Mouse (Mus musculus) R1 (cell line): ENCODE data around the gene Ide.
A peak's percentile ranks its signal among the peaks of the same experiment; 100 is the strongest.
"Not testable (repeated sequence)": the region's sequence is repeated elsewhere in the genome, so short reads cannot be mapped to it uniquely, and the experiment has no call there.

ENCODE experiments used
- DNase-seq: peaks from one replicate; pipeline ENCODE4 v3.0.0-alpha.2; 2018; ENCODE audit warnings: low read depth, low spot score

The Ide gene

DNA sequence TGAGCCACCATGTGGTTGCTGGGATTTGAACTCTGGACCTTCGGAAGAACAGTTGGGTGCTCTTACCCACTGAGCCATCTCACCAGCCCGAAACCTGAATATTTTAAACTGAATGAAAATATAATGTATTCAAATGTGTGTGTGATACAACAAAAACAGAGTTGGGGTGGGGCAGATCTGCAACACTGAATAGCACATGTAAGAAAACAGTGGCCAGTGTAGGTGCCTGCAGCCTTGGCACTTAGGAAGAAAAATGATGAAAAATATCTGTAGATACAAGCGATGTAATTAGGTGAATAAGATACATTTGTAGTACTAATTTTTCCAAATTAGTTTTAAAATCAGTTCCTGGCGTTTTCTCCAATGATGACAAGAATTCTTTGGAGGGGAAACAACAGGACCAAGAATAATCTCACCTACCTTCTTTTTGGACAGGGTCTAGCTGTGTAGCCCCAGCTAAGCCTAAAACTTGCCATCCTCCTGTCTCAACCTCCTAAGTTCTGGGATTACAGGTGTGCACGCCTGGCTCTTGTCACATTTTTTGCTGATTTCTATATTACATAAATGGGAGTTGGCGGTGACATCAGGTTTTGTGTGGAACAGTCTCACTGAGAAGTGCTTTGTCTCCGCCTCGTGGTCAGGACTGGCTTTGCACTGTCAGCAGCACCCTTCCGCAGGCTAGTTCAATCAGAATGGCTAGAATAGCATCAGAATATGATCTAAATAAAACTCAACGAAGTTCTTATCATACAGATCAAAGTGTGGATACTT, 72.1 kb downstream of the Ide start:
- DNase-seq: peak; percentile 68

GRCm38 (mm10) chr19:37263943-37264897, 73.4 kb downstream of the Ide start:
- peak; percentile 28 for DNase-seq

GRCm38 (mm10) chr19:37263566-37263942, 74.1 kb downstream of the Ide start:
- peak; percentile 67 for DNase-seq

DNA sequence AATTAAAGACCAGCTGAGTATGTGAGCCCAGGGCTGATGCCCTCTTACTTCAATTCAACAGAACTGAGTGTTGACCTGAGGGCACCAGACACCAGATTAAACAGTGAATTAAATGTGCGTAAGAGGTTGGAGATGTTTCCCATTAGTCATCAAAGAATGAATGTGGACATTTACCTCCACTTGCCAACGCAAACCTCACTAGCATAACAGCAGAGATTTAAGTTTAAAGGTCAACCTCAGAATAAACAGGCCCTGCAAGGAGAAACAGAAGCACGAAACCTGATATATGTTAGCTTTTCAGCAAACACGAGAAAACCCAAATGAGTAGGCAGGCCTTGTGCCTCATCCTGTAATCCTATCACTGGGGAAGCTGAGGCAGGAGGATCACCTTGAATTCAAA, 75.3 kb downstream of the Ide start:
- no peak for DNase-seq

GRCm38 (mm10) chr19:37255321-37255720, 82.3 kb downstream of the Ide start:
- DNase-seq: no peak

DNA sequence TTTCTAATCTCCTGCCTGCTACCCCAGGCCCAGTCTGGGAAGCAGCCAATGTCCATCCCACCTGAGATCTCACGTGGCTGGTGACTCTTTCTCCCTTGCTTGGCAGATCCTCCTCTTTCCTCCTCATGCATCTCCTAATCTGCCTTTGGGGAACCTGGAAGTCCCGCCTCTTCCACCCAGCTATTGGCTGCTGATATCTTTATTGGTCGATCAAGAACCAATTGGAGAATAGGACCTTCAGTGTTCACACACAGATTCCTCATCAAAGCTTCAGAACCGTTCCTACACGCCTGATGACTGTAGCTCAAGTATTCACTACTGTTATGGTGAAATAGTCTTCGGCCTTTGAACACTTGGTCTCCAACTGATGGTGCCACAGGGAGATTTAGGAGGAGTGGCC, 85.5 kb downstream of the Ide start:
- peak; percentile 92 for DNase-seq

GRCm38 (mm10) chr19:37248199-37248598, 89.5 kb downstream of the Ide start:
- no peak for DNase-seq

- no peak for DNase-seq
Measured at GRCm38 (mm10) chr19:37246859-37247258, 90.8 kb downstream of the Ide start.

GRCm38 (mm10) chr19:37242707-37243106, 94.9 kb downstream of the Ide start:
- DNase-seq: no peak

GRCm38 (mm10) chr19:37241201-37241600, 96.5 kb downstream of the Ide start:
- peak; percentile 66 for DNase-seq

GRCm38 (mm10) chr19:37239096-37239495, 98.6 kb downstream of the Ide start:
- peak; percentile 72 for DNase-seq

DNA sequence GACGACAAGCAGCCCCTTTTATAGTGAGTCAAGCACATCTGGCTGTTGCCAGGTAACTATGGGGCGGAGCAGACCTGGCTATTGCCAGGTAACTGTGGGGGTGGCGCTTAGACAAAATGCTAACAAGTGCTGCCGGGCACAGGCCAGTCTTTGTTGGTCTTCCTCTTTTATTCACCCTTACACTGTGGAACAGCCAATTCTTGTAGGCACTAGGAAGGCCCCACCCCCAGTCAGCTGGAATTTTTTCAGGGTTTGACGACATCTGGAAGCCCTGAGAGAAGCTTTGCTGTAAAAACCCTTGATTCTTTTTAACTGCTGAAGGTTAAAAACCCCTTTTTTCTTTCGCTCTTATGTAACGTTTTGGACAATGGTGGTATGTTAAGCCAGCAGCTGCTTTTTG, 99.0 kb downstream of the Ide start:
- DNase-seq: peak; percentile 41

DNA sequence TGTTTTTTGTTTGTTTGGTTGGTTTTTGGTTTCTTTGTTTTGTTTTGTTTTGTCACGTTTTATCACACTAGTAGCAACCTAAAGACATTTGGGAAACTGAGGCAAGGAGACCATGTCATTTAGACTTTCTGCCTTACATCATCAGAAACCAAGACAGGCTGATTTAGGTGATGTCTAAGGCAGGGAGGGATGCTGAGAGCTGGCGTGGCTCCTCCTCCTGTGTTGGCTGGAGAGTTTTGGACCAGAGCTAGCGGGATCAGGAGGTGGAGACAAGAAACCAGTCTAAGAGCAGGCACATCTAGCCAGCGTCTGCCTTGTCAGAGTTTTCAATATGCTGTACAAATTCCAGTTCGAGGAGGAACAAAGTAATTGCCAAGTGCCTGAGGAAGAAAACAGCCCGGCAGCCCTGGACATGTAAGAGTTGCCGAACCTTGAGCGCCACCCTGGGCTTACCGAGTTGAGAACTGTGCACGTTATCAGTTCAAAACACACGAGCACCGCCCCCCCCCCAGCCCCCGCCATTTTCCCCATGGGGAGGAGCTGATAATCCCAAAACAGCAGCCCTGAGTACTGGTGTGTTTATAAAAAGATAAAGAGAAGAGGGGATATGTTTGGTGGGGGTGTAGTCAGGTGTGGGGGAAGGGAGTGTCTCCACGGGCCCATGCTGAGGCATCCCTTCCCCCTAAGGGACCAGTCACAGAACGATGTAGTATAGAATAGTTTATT, 99.8 kb downstream of the Ide start:
- peak; percentile 21 for DNase-seq

- no peak for DNase-seq
Measured at GRCm38 (mm10) chr19:37237306-37237705, 100.3 kb downstream of the Ide start.

GRCm38 (mm10) chr19:37235818-37236217, 101.8 kb downstream of the Ide start:
- DNase-seq: no peak

GRCm38 (mm10) chr19:37233561-37234539, 103.8 kb downstream of the Ide start:
- DNase-seq: peak; percentile 71

DNA sequence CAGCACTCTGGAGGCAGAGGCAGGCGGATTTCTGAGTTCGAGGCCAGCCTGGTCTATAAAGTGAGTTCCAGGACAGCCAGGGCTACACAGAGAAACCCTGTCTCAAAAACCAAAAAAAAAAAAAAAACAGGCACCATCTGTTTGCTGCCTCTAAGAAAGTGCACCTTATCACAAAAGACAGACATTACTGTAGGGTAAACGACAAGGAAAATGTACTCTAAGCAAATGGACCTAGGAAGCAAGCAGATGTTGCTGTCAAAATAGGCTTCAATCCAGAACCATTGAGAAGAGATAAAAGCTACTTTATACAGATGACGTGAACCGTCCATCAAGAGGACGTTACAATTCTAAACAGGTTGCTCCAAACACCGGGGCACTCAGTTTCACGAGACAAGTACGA, 105.1 kb downstream of the Ide start:
- not testable (repeated sequence) for DNase-seq

DNA sequence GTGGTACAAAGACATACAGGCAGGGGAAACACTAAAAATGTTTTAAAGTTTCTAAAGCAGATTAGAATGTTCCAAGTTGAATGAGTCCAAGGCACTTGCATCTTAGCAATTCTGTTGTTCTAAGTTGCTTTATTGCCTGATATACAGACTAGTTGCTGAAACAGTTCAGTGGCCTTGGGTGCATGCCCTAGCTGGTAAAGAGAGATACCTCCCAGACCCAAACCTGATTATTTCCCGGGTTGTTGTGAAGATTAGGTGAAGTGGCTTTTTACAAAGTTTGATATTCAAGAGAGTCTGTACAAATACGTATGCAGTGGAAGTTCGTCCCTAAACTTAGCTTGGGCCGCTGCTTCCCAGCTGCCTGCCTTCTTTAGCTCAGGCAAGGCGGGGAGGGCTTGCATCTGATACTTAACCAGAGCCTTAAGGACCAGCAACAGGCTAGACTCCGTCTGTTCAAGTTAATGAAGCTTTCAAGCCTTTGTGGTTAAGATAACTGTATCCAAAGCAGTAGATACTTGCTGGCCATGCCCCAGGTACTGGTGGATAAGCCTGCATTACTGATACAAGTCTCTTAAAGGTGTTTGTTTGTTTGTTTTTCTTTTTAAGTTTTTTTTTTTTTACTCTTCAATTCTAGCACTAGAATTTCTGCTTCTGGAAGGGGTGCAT, 112.3 kb downstream of the Ide start:
- DNase-seq: no peak
